Mouse (Mus musculus) heart, adult 9 months (tissue): ENCODE data around the gene Apof.

ENCODE experiments used
- DNase-seq, 2 experiments: peaks; one replicate each; pipeline ENCODE4 v3.0.0; 2022; ENCODE audit warnings: low spot score in 2 of 2

Gene Apof

GRCm38 (mm10) chr10:128268371-128268770, at the start of gene Apof:
Gene Apof, plus strand, starts transcription at chr10:128268671.
- no peak for DNase-seq

GRCm38 (mm10) chr10:128221533-128222286, 46.8 kb upstream of the Apof start:
- no peak for DNase-seq

- no peak for DNase-seq
Observed at GRCm38 (mm10) chr10:128225064-128225463, 43.4 kb upstream of the Apof start.

- DNase-seq, result no peak
Observed at GRCm38 (mm10) chr10:128225538-128225937, 42.9 kb upstream of the Apof start, which contains the start of gene Mip. Gene Mip, plus strand, starts transcription at chr10:128225838.

GRCm38 (mm10) chr10:128227592-128227991, 40.9 kb upstream of the Apof start:
- no peak for DNase-seq

GRCm38 (mm10) chr10:128228009-128228408, 40.5 kb upstream of the Apof start:
- DNase-seq, result no peak

- no peak for DNase-seq
Observed at GRCm38 (mm10) chr10:128230582-128230981, 37.9 kb upstream of the Apof start.

GRCm38 (mm10) chr10:128231146-128231545, 37.3 kb upstream of the Apof start:
- DNase-seq, result no peak

- DNase-seq, result peak; percentile 86 to 89
Observed at GRCm38 (mm10) chr10:128231697-128232419, 36.6 kb upstream of the Apof start, which contains the start of gene Timeless. Gene Timeless, plus strand, starts transcription at chr10:128232065.

- DNase-seq, result peak; percentile 57 to 70
Observed at GRCm38 (mm10) chr10:128232420-128232985, 36.0 kb upstream of the Apof start.

GRCm38 (mm10) chr10:128236321-128236720, 32.1 kb upstream of the Apof start:
- no peak for DNase-seq

GRCm38 (mm10) chr10:128237807-128238480, 30.5 kb upstream of the Apof start:
- peak; percentile 67 to 80 for DNase-seq

- no peak for DNase-seq
Observed at GRCm38 (mm10) chr10:128239140-128239539, 29.3 kb upstream of the Apof start.

- no peak for DNase-seq
Observed at GRCm38 (mm10) chr10:128240131-128240530, 28.3 kb upstream of the Apof start.

- peak; percentile 33 to 49 for DNase-seq
Observed at GRCm38 (mm10) chr10:128243252-128243651, 25.2 kb upstream of the Apof start.

- DNase-seq, result no peak
Observed at GRCm38 (mm10) chr10:128244121-128244520, 24.4 kb upstream of the Apof start.

- DNase-seq, result peak; percentile 83 to 85
Observed at GRCm38 (mm10) chr10:128247020-128247732, 21.3 kb upstream of the Apof start.

GRCm38 (mm10) chr10:128250565-128250964, 17.9 kb upstream of the Apof start:
- no peak for DNase-seq

GRCm38 (mm10) chr10:128253677-128254255, 14.7 kb upstream of the Apof start, which contains the start of gene Apon:
Gene Apon, plus strand, starts transcription at chr10:128254096.
- DNase-seq, result no peak

GRCm38 (mm10) chr10:128255925-128256324, 12.5 kb upstream of the Apof start:
- no peak for DNase-seq

- DNase-seq, result no peak
Observed at GRCm38 (mm10) chr10:128256328-128256727, 12.1 kb upstream of the Apof start.
